Mouse (Mus musculus): ENCODE measurements around the gene Osbpl10.
A peak's percentile ranks its signal among the peaks of the same experiment; 100 is the strongest.
"Not testable (repeated sequence)": the region's sequence is repeated elsewhere in the genome, so short reads cannot be mapped to it uniquely, and the experiment has no call there.

Gene Osbpl10

DNA sequence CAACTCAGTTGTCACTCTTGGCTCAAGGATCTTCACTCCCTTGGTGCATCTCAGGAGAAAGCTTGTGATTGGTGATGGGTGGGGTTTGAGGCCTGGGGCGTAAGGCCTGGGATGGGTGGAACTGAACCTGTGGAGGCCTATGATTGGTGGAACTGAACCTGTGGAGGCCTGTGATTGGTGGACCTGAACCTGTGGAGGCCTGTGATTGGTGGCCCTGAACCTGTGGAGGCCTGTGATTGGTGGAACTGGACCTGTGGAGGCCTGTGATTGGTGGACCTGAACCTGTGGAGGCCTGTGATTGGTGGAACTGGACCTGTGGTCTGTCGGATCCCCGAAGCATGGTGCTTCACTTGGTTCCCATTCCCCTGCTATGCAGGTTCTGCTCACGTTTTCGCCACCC lies 7.4 kb downstream of the Osbpl10 start:
- no peak for DNase-seq

DNA sequence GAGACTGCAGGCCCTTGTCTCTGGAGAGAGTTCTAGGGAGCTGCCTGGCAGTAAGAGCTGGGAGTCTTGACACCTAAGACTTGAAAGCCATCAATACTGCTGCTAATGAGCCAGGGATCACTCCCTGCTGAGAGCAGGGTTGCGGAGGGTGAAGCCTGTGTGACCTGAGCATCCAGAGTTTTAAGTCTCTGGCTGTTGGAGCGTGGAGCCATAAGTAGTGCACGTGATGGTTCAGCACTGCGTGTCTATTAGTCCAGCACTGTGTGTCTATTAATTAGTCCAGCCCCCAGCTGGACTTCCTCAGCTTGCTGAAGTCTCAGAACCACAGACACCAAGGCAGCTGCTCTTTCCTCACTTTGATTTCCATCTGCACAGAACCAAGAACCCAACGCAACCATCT lies 8.0 kb downstream of the Osbpl10 start:
- DNase-seq: no peak

DNA sequence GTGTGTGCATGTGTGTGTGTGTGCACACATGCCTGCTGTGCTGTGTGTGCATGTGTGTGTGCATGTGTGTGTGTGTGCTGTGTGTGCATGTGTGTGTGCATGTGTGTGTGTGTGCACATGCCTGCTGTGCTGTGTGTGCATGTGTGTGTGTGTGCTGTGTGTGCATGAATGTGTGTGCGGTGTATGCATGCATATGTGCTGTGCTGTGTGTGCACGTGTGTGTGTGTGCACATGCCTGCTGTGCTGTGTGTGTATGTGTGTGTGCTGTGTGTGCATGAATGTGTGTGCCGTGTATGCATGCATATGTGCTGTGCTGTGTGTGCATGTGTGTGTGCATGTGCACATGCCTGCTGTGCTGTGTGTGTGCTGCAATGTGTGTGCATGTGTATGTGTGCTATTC lies 9.7 kb downstream of the Osbpl10 start:
- DNase-seq: no peak

DNA sequence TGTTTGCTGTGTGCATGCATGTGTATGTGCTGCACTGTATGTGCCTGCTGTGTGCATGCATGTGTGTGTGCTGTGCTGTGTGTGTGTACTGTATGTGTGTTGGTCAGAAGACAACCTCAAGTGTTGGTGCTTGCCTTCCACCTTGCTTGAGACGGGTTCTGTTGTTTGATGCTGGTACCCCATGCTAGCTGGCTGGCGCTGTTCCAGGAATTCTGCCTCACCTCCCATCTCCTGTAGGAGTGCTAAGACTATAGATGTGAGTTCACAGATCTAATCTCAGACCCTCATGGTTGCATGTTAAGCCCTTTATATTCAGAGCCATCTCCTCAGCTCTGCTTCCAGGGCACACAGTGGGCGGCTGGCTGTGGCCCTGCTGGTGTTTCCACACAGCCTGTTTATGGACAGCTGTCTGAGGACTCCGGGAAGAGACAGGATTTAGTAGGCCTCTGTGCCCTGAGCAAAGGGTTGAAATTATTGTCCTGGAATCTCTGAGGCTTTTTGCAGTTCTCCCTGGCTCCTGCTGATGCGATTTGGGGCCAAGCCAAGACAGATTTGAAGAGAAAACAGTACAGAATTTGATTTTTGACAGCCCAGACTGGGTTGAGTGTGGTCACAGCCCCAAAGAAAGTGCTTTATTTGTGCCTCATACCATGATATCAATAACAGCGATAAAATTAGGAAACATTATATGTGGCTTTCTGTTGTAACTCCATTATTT lies 10.4 kb downstream of the Osbpl10 start:
- DNase-seq: peak in 1 of 2 experiments; percentile 16

DNA sequence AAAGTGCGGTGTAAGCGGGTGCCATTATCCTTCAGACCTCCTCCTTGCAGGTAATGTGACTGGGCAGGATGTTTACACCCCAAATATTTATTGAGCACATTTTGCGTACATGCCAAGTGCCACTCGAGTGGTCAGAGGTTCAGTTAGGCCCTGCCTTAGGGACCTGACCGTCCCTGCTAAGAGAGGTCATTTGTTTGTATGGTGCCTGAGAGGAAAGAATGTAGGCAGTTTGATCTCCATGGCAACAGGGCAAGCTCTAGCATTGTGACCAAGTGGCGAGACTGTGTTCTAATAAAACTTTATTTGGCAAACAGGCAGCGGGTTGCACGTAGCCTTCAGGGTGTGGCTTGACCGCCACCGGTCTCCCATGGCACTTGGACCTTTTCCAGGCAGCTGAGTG lies 12.1 kb downstream of the Osbpl10 start:
- DNase-seq: no peak

DNA sequence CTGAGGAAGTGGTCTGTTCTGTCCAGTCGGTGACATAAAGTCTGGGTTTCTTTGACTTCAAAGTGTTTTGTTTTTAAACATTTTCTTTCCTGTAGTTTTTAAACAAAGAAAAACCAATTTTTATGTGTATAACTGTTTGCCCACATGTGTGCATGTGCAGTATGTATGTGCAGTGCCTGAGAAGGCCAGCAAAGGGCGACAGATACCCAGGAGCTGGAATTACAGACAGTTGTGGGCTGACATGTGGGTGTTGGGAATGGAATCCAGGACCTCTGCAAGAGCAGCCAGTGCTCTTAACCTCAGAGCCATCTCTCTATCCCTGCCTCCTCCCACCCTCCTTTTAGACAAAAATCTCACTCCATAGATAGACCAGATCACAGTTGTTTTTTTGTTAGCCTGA lies 14.2 kb downstream of the Osbpl10 start:
- no peak for DNase-seq

DNA sequence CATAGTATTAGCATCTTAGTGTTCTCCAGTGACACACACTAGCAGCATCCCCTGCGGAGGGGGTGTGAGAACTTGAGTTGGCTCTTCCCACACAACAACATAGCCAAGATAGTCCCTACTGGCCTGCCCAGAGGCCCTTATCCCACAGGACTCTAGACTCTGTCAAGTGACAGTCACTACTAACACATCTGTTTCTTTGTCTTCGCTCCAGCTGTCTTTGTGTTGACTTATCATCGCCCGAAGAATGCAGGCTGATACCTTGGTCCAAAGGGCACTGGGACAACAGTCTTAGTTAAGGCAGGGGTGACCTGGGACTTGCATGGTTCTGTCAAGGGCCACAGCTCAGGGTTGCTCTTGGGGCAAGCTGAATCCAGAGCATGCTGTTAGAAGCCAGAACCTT lies 16.9 kb downstream of the Osbpl10 start:
- no peak for DNase-seq

DNA sequence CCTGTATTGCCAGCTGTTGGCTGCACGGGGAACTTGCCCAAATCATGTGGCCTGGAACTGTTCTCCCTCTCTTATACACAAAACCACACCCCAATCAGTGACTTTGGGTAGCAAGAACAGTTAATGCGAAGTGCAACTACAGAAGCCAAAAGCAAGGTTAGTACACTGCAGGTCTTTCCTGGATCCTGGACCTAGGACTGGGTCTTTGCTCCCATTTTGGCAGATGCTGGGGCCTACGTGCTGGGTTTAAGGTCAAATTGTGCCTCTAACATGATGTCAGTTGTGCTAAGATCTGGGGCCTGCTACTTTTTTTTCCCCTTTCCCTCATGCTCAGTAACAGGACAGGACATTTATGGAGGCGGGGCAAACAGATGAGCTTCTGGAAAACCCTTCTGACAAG lies 17.3 kb downstream of the Osbpl10 start:
- no peak for DNase-seq

DNA sequence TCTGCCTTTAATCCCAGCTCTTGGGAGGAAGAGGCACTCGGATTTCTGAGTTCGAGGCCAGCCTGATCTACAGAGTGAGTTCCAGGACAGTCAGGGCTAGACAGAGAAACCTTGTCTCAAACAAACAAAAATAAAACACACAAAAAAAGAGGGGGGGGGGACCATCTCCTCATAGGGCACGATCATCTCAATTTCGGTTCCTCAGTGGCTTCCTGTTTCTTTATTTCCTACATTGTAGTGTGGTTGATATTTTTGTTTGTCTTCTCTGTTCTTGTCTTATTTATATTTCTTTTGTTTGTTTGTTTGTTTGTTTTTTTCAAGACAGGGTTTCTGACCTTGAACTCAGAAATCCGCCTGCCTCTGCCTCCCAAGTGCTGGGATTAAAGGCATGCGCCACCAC lies 18.1 kb downstream of the Osbpl10 start:
- no peak for DNase-seq

DNA sequence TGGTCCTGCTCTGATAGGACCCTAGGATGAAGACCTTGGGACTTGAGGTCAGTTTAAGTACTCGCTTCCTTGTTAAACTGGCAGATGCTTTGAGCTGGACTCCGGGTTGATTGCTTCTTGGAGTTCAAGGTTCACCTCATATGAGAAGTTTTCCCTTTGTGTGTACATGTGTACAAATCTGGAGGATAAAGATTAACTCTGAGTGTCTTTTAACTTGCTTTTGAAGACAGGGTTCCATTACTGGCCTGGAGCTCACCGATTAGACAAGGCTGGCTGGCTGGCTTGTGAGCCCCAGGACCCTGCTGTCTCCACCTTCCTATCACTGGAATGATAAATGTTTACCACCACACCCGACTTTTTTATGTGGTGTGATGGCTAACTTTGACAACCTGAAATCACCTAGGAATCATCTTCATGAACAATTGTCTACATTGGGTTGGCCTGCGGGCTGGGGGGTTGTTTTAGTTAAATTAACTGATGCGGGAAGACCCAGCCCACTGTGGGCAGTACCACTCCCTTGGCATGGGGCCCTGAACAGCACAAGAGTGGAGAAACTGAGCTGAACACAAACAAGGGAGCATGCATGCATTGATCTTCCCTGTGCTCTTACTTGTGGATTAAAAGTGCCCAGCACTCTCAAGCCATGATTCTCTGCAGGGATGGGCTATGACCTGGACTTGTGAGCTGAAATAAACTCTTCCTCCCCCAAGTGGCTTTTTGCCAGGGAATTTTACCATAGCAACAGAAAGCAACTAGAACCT lies 20.8 kb downstream of the Osbpl10 start:
- no peak for DNase-seq

DNA sequence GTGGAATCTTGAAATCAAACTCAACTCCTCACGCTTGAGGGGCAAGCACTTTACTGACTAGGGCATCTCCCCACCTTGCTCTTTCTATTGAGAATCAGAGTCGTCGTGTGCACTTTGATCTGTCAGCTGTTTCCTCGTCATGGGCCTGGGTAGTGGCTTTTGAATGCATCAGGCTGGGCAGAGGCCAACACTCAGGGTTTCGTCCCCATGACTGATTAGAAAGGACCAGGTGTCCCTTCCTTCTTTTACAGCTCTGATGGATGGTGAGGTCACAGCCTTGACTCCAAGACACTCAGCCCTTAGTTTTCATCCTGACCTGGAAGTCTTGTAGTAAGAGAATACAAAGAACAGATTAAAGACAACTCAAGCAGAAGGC lies 21.4 kb downstream of the Osbpl10 start:
- no peak for DNase-seq

DNA sequence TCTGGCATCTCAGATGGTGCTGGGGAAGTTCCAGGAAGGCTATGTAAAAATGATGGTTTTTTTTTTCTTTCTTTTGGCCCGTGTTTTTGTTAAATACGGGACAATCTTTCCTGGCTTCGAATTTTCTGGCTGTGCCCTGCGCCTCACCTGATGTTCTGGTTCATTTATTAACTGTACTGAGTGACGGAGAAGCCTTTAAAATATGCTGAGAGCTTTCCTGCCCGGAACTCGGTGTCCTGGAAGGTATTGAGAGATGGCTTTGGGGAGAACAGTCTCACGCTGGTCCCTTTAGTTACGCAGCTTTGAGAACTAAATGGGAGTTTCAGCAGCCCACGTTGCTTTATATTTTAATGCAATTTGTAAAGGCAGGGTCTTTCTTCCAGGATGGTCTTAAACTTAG lies 27.1 kb downstream of the Osbpl10 start:
- DNase-seq: no peak

DNA sequence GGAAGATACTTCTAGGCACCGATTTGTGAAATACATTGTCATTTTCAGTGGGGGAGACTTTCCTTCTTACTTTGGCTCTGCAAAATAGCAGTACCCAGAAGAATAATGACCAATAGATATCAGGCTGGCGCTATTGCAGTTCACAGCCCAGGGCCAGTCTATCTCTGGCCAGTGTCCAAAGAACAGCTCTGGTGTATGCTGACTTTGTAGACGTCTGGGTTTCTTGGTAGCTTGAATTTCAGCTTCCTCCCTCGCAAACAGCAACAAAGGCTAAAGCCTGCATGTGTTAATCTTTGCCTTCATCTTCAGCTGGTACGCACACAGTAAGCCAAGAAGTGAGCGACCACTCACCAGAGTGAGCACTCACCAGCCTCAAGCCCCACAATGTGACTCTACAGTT lies 29.4 kb downstream of the Osbpl10 start:
- no peak for DNase-seq

DNA sequence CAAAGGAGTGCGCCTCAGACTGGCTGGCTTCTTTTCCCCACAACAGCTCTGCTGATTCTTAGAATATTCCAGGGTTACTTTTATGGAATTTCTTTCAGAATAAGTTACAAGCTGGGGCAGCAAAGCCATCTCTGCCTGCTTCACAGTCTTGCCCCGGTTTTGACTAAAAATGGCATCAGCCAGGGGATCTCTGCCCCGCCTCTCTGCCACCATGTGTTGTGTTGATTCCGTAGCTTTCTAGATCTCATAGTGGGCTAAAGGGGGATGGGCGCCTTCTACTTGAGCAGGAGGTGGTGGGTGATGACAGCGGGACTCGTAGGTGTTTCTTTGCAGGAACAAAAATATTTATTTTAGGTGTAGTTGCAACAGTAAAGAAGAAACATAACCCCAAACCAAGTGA lies 29.8 kb downstream of the Osbpl10 start:
- DNase-seq: no peak

DNA sequence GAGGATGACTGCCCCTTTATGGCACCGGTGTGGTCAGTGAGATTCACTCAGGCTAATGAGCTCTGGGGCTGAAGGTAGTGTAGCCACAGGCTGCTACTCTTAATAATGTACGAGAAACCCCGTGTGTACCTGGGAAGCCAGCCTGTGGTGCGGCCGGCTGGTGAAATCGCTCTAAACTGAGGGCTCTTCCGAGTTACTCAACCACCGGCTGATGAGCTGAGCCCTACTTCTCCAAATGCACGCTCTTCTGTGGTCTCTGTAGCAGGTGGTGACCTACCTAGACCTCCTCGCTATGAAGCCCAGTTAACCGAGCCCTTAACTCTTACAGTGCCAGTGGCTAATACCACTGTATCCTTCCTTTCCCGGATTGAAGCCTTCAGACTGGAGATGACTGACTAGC lies 34.0 kb downstream of the Osbpl10 start:
- DNase-seq: no peak

DNA sequence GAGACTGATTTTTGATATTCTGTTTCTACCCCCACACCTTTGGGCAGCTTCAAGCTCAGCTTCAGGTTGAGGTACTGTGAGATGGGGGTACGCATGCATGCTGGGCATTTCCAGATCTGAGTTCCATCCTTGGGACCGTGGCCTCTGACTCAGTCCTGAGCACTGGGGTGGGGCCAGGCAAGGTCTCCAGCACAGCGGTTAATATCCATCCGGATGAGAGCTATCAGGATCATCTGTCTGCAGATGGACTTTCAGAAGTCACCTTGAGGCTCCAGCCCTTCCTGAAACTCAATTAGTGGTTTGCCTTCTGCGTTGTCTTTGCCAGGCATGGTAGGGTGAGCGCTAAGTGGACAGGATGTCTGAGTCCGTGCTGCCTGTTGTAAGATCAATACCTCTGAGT lies 41.8 kb downstream of the Osbpl10 start:
- DNase-seq: no peak

DNA sequence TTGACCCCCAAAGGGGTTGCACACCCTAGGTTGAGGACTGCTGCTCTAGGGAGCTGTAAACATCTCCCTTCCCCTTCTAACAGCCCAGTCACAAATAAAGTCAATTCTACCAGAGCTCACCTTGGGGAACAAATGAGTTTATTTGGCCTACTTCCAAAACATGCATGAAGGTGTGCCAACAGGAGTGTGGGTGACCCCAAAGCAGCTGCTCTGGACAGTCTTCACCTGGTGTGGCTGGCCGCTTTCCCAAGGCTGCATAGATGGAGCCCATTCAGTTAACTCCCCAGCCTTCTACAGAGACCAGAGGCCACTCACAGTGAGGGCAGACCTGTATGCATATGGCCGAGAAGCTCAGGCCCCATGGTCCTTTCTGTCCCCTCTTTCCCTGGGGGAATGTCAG lies 43.0 kb downstream of the Osbpl10 start:
- DNase-seq: no peak

DNA sequence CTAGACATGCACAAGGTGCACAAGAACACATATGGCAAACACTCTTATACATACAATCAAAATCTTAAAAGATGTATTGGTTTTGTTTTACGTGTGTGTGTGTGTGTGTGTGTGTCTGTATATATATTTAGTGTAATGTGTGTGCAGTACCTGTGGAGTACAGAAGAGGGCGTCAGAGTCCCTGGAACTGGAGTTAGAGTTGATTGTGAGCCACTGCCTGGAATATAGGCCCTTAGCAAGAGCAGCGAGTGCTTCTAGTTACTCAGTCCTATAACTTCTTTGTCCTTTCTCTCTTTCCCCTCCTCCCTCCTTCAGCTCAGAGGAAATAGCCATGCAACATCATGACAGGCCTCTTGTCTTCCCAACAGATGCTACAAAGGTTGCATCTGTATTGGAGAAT lies 44.8 kb downstream of the Osbpl10 start:
- DNase-seq: no peak

DNA sequence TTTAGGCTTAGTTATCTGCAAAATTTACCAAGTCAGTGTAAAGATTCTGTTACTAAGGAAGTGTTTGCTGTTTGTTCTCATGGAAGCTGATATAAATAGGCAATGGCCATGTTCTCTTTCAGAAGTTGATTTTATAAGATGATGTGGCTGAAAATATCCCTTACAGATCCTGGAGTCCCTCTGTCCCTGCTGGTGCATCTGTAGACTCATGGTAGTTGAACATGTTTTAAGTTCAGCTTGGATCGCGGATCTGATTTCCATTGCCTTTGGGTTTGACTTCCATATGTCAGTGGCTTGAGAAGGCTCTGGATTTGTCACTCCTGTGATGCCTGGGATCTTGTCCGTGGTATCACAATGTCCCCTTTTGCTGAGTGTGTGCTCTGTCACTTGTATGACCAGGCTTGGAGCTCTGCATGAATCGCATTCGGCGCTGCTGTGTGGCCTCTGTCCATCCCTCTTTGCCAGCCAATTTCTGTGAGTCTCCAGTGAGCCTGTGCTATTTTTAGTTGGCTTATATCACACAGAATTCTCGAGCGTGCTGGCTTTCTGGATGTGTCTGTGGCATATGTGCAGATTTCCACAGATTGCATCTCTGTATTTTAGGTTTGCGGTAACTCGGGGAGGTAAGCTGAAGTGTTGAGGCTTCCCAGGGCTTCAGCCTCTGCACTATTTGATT lies 45.5 kb downstream of the Osbpl10 start:
- peak; percentile 43 to 49 for DNase-seq

DNA sequence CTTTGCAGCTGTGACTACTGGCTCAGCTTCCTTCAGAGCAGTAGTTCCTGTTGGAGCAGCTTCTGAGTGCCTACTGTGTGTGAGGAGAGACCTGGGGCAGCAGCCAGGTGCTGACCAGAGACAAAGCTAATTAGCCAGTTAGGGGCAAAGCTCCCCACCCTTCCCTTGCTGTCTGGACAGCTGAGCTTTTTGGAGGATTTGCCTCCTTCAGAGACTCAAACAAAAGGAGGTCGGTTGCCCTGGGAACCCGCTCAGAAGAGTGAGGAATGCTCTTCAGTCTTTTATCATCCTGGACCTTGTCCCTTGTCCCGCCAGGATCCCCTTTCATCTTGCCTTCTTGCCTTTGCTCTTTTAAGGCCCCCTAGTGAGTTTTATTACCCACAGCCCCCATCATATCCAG lies 50.9 kb downstream of the Osbpl10 start:
- DNase-seq: no peak

DNA sequence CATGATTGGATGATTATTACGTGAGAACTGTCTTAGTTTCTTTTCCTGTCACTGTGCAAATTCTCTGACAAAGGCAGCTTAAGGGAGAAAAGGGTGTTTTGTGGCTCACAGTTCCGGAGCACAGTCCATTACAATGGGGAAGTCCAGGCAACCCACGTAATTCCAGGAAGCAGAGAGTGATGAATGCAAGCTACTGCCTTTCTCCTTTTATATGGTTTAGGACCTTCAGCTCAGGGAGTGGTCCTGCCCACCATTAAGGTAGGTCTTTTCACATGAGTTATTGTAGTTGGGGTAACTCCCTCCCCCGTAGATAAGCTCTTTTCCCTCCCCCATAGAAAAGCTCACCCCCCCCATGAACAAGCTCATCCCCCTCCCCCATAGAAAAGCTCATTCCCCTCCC lies 52.2 kb downstream of the Osbpl10 start:
- no peak for DNase-seq

DNA sequence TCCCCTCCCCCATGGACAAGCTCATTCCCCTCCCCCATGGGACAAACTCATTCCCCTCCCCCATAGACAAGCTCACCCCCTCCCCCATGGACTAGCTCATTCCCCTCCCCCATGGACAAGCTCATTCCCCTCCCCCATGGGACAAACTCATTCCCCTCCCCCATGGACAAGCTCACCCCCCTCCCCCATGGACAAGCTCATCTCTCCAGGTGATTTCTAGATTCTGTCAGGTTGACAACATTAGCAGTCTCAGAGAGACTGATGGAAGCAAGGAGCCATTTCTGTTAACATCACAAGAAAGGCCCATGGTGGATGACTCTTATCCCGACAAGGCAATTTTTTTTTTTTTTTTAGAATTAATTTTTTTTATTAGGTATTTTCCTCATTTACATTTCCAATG lies 52.7 kb downstream of the Osbpl10 start:
- not testable (repeated sequence) for DNase-seq

DNA sequence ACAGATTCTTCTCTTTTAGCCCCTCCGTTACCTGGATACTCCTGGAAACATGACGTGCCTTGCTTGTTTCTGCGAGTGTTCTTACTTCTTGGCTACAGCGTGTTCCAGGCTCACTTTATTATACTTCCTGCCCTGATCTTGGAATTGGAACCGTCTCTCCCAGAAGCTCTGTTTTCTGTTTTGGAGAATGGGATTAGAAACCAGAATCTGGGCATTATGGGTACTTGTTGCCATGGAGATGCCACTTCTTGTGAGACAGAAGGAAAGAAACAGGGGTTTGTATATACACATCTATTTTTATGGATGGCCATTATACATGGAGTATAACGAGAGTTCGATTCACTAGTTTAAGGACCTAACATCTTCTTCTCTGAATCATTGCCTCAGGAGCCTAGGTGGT lies 54.4 kb downstream of the Osbpl10 start:
- no peak for DNase-seq

DNA sequence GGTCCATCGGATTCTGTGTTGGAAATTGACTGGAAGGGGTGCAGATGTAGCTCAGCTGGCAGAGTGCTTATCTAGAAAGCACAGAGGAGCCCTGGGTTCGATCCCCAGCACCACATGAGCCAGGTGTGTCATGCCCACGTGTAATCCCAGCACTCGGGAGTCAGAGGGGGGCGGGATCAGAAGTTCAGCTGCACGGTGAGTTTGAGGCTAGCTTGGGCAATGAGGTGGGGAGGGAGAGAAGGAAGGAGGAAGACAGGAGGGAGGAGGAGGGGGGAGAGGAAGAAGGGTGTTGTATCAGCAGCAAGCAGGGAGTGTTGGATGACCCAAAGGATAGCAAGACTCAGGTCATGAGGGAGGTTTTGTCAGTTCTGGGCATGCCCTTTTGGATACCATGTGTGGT lies 55.9 kb downstream of the Osbpl10 start:
- no peak for DNase-seq
